Mouse (Mus musculus) neural tube, embryonic 11.5 days (tissue): Measurements from ENCODE around the gene Ttc30a2. TPM values are rescaled to one million over a fixed set of nuclear protein-coding genes. Genes with fewer than 3 reads are reported as not detected.
"Not testable (repeated sequence)": the region's sequence is repeated elsewhere in the genome, so short reads cannot be mapped to it uniquely, and the experiment has no call there.

Source experiments
- ATAC-seq: fragments of 200-750 bp; cut with Nextera tagmentation; 2 replicates; pipeline ENCODE4 v1.8.0; 2017; ENCODE audit warnings: moderate number of reproducible peaks, mild to moderate bottlenecking, moderate TSS enrichment, moderate library complexity; ENCODE audit not compliant: insufficient read depth, low FRiP score, low TSS enrichment
- DNase-seq: peaks from one replicate; pipeline ENCODE4 v3.0.0-alpha.2; 2015; ENCODE audit warnings: low spot score
- H3K27ac ChIP-seq: fragments of 300-500 bp; sonication (generic); 2 replicates; pipeline ENCODE4 v1.5.1; 2014; ENCODE audit warnings: low read depth, mild to moderate bottlenecking, low read length
- H3K27me3 ChIP-seq: fragments of 300-500 bp; sonication (generic); 2 replicates; pipeline ENCODE4 v1.6.1; 2014; ENCODE audit warnings: mild to moderate bottlenecking, low read length, mixed read lengths; ENCODE audit not compliant: control insufficient read depth, insufficient read depth
- H3K36me3 ChIP-seq: fragments of 300-500 bp; sonication (generic); 2 replicates; pipeline ENCODE4 v1.6.1; 2014; ENCODE audit warnings: mild to moderate bottlenecking, low read length, moderate library complexity, mixed read lengths; ENCODE audit not compliant: control insufficient read depth, insufficient read depth
- H3K4me1 ChIP-seq: fragments of 300-500 bp; sonication (generic); 2 replicates; pipeline ENCODE4 v1.6.1; 2014; ENCODE audit warnings: low read length, mixed read lengths; ENCODE audit not compliant: control insufficient read depth, insufficient read depth
- H3K4me2 ChIP-seq: fragments of 300-500 bp; sonication (generic); 2 replicates; pipeline ENCODE4 v1.6.1; 2014; ENCODE audit warnings: low read depth, mild to moderate bottlenecking, moderate library complexity
- H3K4me3 ChIP-seq: fragments of 300-500 bp; sonication (generic); 2 replicates; pipeline ENCODE4 v1.5.1; 2014; ENCODE audit warnings: low read depth, low read length
- H3K9ac ChIP-seq: fragments of 300-500 bp; sonication (generic); 2 replicates; pipeline ENCODE4 v1.6.1; 2014; ENCODE audit warnings: mild to moderate bottlenecking, low read length
- H3K9me3 ChIP-seq: fragments of 300-500 bp; sonication (generic); 2 replicates; pipeline ENCODE4 v1.6.1; 2016; ENCODE audit warnings: low read length; ENCODE audit not compliant: control insufficient read depth
- WGBS: fragments of 180-500 bp; shearing (Covaris S2); extraction: QIAGEN DNeasy Blood & Tissue Kit; methylation state at CpG from one replicate; pipeline ENCODE4 v1.1.7; 2014; 5-methylcytosine and 5-hydroxymethylcytosine counted together
- polyA plus RNA-seq: library from polyadenylated mRNA; unstranded; fragments of >200 nt; fragmentation: Nextera tagmentation; extraction: Ambion mirVana; gene quantifications from 2 replicates; pipeline ENCODE4 v1.2.1, GENCODE M21; 2014

Ttc30a2 gene
- 1.0 and 1.4 TPM in 2 replicates for polyA plus RNA-seq

DNA sequence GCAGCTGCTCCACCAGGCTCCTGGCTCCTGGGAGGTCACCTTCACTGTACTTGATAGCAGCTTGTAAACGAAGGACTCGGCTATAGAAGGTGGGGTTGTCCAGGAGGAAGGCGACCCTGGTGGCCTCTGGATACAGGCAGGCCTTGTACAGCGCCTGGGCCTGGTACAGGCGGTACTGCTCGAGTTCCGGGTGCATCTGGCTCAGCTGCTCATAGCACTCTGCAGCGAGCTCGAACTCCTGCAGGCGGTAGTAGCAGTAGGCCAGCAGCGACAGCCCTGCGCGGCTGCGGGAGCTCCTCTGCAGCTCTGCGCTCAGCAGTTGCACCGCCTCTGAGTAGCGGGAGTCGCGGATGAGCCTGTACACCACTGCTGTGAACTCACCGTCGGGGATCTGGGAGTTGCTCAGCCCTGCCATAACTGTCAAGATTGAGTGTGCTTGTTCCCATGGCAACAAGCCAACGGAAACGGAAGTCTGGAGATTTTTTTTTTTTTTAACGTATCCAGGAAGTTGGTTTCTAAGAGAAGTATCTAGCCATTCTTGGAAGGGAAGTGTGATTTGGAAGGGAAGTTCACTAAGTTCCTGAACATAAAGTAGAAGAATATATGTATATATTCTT lies at the start of gene Ttc30a2:
Gene Ttc30a2 (minus strand): TSS at position 419 of the 617 bp plus-strand sequence.
- not testable (repeated sequence) for H3K4me3 ChIP-seq, H3K27me3 ChIP-seq, H3K36me3 ChIP-seq, H3K27ac ChIP-seq, ATAC-seq, H3K9me3 ChIP-seq, H3K4me1 ChIP-seq, H3K9ac ChIP-seq, H3K4me2 ChIP-seq
- 28% methylated on average over 19 of the region's 24 CpGs for WGBS
- peak; percentile 44 for DNase-seq

DNA sequence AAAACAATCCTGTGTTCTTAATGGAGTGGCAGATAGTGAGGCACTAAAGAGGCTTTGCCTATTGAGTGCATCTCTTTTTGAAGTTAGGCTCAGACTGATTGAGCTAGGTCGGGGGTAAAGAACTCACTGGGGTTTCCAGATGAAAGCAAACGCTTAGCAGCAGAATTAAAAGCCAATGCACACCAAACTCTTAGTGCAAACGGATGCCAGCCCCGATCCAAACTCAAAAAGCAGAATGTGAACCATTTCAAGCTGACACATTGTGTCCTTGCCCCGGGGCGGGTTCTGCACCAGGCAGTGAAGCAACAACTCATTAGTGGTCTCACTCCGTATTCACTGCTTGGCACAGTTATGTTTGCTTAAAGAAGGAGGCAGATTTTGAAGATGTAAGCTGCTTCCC lies 38.9 kb upstream of the Ttc30a2 start:
- no peaks in the 10 kb centered on the region for H3K36me3 ChIP-seq
- no peak overlapping the region for H3K27ac ChIP-seq
- no peaks in the 10 kb centered on the region for H3K27me3 ChIP-seq
- WGBS: 6% methylated on average over 7 of the region's 7 CpGs
- 0 out of 2 replicates have a peak, but pooled peaks cover 3% of the 10 kb centered on the region for H3K4me1 ChIP-seq
- no peak for ATAC-seq
- H3K9ac ChIP-seq: no peak overlapping the region
- no peaks in the 10 kb centered on the region for H3K9me3 ChIP-seq
- no peak overlapping the region for H3K4me3 ChIP-seq
- H3K4me2 ChIP-seq: no peak overlapping the region
- peak; percentile 34 for DNase-seq

DNA sequence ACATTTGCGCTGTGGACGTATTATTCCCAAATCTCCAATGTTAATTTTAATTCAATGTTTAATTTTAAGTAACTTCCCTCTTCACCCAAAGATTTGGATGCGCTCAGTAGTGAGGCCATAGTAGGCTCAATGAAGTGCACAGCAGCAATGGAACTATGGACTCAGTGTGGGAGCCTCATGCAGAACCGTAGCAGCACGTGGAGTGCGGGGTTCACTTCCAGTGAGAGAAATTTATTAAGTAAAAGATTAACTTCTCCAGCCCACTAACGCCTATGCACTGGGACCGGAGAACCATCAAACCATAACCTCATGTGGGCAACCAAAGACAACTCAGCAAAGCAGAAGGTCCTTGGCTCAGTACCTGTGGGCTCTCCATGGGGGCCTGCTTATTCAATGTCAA lies 38.2 kb upstream of the Ttc30a2 start:
- Histone ChIP-seq H3K36me3 (no peaks in the 10 kb centered on the region), H3K27me3 (no peaks in the 10 kb centered on the region), H3K4me1 (0 out of 2 replicates have a peak, but pooled peaks cover 3% of the 10 kb centered on the region), H3K4me3 (no peak overlapping the region), H3K4me2 (no peak overlapping the region), H3K9me3 (no peaks in the 10 kb centered on the region), H3K27ac (no peak overlapping the region), H3K9ac (no peak overlapping the region)
- ATAC-seq (no peak), DNase-seq (no peak)
- 82% methylated on average over 8 of the region's 8 CpGs for WGBS

DNA sequence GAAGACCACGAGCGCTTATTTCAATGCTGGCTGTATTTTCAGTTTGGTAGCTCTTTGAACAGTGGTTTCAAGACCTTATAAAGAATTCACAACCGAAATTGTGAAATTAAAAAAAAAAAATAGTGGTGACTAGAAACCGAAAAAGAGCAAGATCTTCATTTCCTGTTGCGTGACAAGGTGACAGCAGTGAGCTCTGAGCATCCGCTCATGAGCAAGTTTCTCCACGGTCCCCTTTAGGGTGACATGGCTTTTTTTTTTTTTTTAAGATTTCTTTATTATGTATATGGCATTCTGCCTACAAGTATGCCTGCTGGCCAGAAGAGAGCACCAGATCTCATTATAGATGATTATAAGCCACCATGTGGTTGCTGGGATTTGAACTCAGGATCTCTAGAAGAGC lies 37.5 kb upstream of the Ttc30a2 start:
- no peaks in the 10 kb centered on the region for H3K27me3 ChIP-seq
- no peak overlapping the region for H3K9ac ChIP-seq
- DNase-seq (no peak), ATAC-seq (no peak)
- 94% methylated on average over 7 of the region's 7 CpGs for WGBS
- H3K4me1 ChIP-seq: 0 out of 2 replicates have a peak, but pooled peaks cover 3% of the 10 kb centered on the region
- no peaks in the 10 kb centered on the region for H3K36me3 ChIP-seq
- H3K27ac ChIP-seq: no peak overlapping the region
- no peaks in the 10 kb centered on the region for H3K9me3 ChIP-seq
- no peak overlapping the region for H3K4me2 ChIP-seq
- no peak overlapping the region for H3K4me3 ChIP-seq

DNA sequence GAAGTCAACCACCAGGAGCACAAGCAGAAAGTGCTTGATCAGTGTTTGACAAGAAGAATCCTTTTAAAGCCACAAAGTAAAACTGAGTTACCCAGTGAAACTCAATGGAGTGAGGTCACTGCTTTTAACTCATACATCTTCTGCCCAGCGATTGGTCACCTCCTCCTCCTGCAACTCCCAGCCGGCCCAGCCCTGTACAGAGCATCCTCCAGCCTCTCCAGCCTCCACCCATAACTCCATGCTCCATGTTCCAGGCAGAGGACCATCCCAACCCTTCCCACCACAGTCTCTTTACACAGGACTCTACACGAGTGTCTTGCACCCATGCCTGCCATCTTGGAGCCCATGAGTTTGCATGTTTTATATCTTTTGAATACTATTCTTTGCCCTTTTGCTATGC lies 36.7 kb upstream of the Ttc30a2 start:
- ATAC-seq (no peak), DNase-seq (no peak)
- no peak overlapping the region for H3K27ac ChIP-seq
- no peak overlapping the region for H3K9ac ChIP-seq
- H3K27me3 ChIP-seq: no peaks in the 10 kb centered on the region
- no peak overlapping the region for H3K4me2 ChIP-seq
- no peak overlapping the region for H3K4me3 ChIP-seq
- H3K9me3 ChIP-seq: no peaks in the 10 kb centered on the region
- 84% methylated on average over 3 of the region's 3 CpGs for WGBS
- no peaks in the 10 kb centered on the region for H3K36me3 ChIP-seq
- 0 out of 2 replicates have a peak, but pooled peaks cover 3% of the 10 kb centered on the region for H3K4me1 ChIP-seq

DNA sequence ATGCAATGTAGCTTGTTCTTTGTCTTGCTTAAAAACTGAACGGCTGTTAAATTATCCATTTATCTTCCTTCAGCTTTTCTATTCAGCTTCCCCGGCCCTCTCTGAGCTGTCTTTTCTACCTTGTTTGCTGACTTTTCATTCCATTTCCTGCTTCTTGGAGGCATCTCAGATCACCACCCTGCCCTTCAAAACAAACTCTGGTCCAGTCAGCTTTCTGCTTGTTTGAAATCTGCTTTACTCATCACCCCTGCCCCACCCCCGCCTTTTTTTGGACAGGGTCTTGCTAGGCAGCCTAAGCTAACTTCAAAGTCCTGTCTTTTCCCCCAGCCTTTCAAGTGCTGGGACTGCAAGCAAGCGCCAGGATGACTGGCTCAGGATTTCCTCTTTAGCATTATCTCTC lies 28.2 kb upstream of the Ttc30a2 start:
- H3K27ac ChIP-seq: no peak overlapping the region
- no peak overlapping the region for H3K9ac ChIP-seq
- ATAC-seq: no peak
- peaks cover 15% of the 10 kb centered on the region for H3K4me1 ChIP-seq
- no peak overlapping the region for H3K4me2 ChIP-seq
- DNase-seq: no peak
- H3K4me3 ChIP-seq: no peak overlapping the region
- H3K36me3 ChIP-seq: no peaks in the 10 kb centered on the region
- H3K9me3 ChIP-seq: no peaks in the 10 kb centered on the region
- H3K27me3 ChIP-seq: no peaks in the 10 kb centered on the region
- WGBS: 6% methylated on average over 4 of the region's 4 CpGs

DNA sequence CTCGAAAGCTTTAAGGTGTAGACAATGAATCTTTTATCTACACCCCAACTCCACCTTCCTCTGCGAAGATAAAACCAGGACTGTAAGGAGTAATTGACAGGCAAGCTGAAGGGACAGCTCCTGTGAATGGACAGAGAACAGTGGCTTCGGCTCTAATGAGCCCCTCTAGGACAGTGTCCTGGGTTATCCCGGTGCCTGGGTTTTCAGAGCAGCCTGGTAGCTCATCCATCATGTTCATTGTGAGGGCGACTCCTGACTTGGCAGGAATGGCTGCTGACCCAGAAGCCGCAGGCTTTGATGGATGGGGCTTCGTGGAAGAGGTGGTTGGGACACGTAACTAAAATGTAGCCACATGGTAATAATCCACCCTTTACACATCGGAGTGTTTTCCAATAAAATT lies 24.9 kb upstream of the Ttc30a2 start:
- peak; percentile 46; the same call in 1 of the 2 replicates for ATAC-seq
- DNase-seq: peak; percentile 27
- Histone ChIP-seq H3K9ac (no peak overlapping the region), H3K4me3 (no peak overlapping the region), H3K4me2 (no peak overlapping the region), H3K36me3 (no peaks in the 10 kb centered on the region), H3K27me3 (no peaks in the 10 kb centered on the region), H3K27ac (no peak overlapping the region), H3K9me3 (no peaks in the 10 kb centered on the region), H3K4me1 (peaks cover 30% of the 10 kb centered on the region)
- WGBS: 19% methylated on average over 9 of the region's 9 CpGs

DNA sequence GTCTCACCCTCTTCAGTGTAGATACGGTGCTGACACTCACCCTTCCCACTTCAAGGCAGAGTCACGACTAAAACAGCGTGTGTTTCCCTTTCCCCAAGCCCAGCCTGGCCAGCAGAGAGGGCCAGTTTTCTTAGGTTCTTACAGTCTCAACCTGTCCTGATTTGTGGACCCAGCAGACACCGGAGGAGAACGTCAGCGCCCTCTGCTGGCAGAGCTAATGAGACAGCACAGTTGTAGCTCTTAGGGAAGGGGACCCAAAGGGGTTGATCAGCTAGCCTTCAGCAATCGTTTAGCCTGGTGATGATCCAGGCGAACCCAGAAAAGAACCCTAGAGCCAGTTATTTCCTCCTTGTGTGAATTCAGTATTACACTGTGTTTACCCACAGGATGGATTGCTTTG lies 23.4 kb upstream of the Ttc30a2 start:
- WGBS: 41% methylated on average over 8 of the region's 8 CpGs
- H3K27ac ChIP-seq: no peak overlapping the region
- H3K4me1 ChIP-seq: peaks cover 33% of the 10 kb centered on the region
- peak; percentile 45 for DNase-seq
- no peak for ATAC-seq
- no peaks in the 10 kb centered on the region for H3K27me3 ChIP-seq
- H3K9me3 ChIP-seq: no peaks in the 10 kb centered on the region
- H3K4me2 ChIP-seq: no peak overlapping the region
- H3K9ac ChIP-seq: no peak overlapping the region
- H3K4me3 ChIP-seq: no peak overlapping the region
- H3K36me3 ChIP-seq: no peaks in the 10 kb centered on the region

DNA sequence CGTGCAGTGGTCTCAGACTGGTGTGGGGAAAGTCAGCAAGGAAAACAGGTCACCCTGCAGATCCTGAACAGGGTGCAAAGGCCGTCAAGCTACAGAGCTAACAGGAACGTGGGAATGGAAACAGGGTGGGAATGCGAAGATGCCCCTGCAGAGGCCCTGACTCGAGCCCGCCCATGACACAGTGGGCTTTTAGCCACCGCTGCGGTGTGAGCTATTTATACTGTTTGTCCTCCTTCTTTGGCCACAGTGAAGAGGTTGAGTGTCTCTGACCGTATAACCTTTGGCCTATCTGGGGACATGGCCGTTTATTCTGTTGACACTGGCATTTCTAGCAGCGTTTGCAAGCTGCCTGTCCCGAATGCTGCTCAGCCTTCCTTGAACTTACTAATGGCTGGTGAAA lies 21.7 kb upstream of the Ttc30a2 start:
- no peak overlapping the region for H3K9ac ChIP-seq
- no peaks in the 10 kb centered on the region for H3K9me3 ChIP-seq
- 23% methylated on average over 12 of the region's 12 CpGs for WGBS
- H3K27me3 ChIP-seq: no peaks in the 10 kb centered on the region
- no peak for DNase-seq
- no peak overlapping the region for H3K4me3 ChIP-seq
- H3K27ac ChIP-seq: no peak overlapping the region
- H3K4me2 ChIP-seq: no peak overlapping the region
- no peak for ATAC-seq
- H3K36me3 ChIP-seq: no peaks in the 10 kb centered on the region
- peaks cover 30% of the 10 kb centered on the region for H3K4me1 ChIP-seq
